Mouse (Mus musculus) fat pad, adult 2 months (tissue): ENCODE results near the gene Ascl5.

Source experiments
- DNase-seq: peaks from one replicate; pipeline ENCODE4 v3.0.0-alpha.2; 2011; ENCODE audit warnings: low read depth, low spot score; ENCODE audit errors: extremely low read depth

Gene Ascl5

GRCm38 (mm10) chr1:136051013-136051315 is 360 bp downstream of the Ascl5 start:
- DNase-seq: no peak

GRCm38 (mm10) chr1:136051465-136051864 is 861 bp downstream of the Ascl5 start:
- DNase-seq: peak; percentile 14

GRCm38 (mm10) chr1:136052547-136052946 is 1.9 kb downstream of the Ascl5 start, which contains the start of gene Cacna1s:
TSS of gene Cacna1s (plus strand) at chr1:136052750.
- no peak for DNase-seq

GRCm38 (mm10) chr1:136055771-136056170 is 5.2 kb downstream of the Ascl5 start:
- no peak for DNase-seq

GRCm38 (mm10) chr1:136058594-136058993 is 8.0 kb downstream of the Ascl5 start:
- DNase-seq: no peak

- no peak for DNase-seq
These were observed 10.6 kb downstream of the Ascl5 start for GRCm38 (mm10) chr1:136061041-136061789.

GRCm38 (mm10) chr1:136061790-136062141 is 11.2 kb downstream of the Ascl5 start:
- no peak for DNase-seq

GRCm38 (mm10) chr1:136063991-136064390 is 13.4 kb downstream of the Ascl5 start:
- no peak for DNase-seq

GRCm38 (mm10) chr1:136066621-136067020 is 16.0 kb downstream of the Ascl5 start:
- DNase-seq: no peak

- no peak for DNase-seq
These were observed 17.0 kb downstream of the Ascl5 start for GRCm38 (mm10) chr1:136067579-136067978.

GRCm38 (mm10) chr1:136076086-136076485 is 25.5 kb downstream of the Ascl5 start:
- no peak for DNase-seq

GRCm38 (mm10) chr1:136077656-136078055 is 27.1 kb downstream of the Ascl5 start:
- DNase-seq: no peak

- DNase-seq: no peak
These were observed 30.6 kb downstream of the Ascl5 start for GRCm38 (mm10) chr1:136081161-136081560.

GRCm38 (mm10) chr1:136085988-136086685 is 35.5 kb downstream of the Ascl5 start:
- no peak for DNase-seq

GRCm38 (mm10) chr1:136089368-136090165 is 39.0 kb downstream of the Ascl5 start:
- no peak for DNase-seq

- DNase-seq: no peak
These were observed 43.1 kb downstream of the Ascl5 start for GRCm38 (mm10) chr1:136093726-136094125.

- DNase-seq: no peak
These were observed 44.2 kb downstream of the Ascl5 start for GRCm38 (mm10) chr1:136094807-136095206.
